Mouse (Mus musculus): ENCODE measurements around the gene Mfsd2a. TPM values are rescaled to one million over a fixed set of nuclear protein-coding genes. Genes with fewer than 3 reads are reported as not detected.
A peak's percentile ranks its signal among the peaks of the same experiment; 100 is the strongest.

Gene Mfsd2a
- total and polyA plus RNA-seq, 3 experiments: 0.11 TPM; not detected in 2

- H3K36me3 ChIP-seq (replicated peaks): no peaks in the 10 kb centered on the region
- peaks cover 7% of the 10 kb centered on the region; the same call in 1 of the 2 replicates for H3K27me3 ChIP-seq (ENCODE audit: insufficient read depth, low read length)
- H3K4me3 ChIP-seq (ENCODE audit: low read depth, low read length): no peak overlapping the region
- H3K9me3 ChIP-seq (replicated peaks): no peaks in the 10 kb centered on the region
- H3K4me1 ChIP-seq (ENCODE audit: insufficient read depth, low read depth, low read length): peaks cover 38% of the 10 kb centered on the region
- ATAC-seq (ENCODE audit: extremely low read depth, insufficient number of reproducible peaks, low FRiP score, poor library complexity, severe bottlenecking) (0 out of 2 replicates have a peak, but pooled peaks have one; percentile 23), DNase-seq (ENCODE audit: low spot score) (no peak)
- TF ChIP-seq CTCF (IDR thresholded peaks at IDR 0.05; ENCODE audit: low read depth, low read length): no peak
- no peak for TF ChIP-seq POLR2AphosphoS5 (IDR thresholded peaks at IDR 0.05; ENCODE audit: insufficient replicate concordance, low read depth, low read length)
- no peak for TF ChIP-seq GATA1 (IDR thresholded peaks at IDR 0.05; ENCODE audit: borderline replicate concordance, low read length)
- no peak for TF ChIP-seq TAL1 (conservative IDR thresholded peaks at IDR 0.05; ENCODE audit: low read depth, low read length)
- no peak for TF ChIP-seq GATA2 (IDR thresholded peaks at IDR 0.05; ENCODE audit: borderline replicate concordance, low read depth, low read length)
Observed at GRCm38 (mm10) chr4:122933857-122934256, 27.1 kb downstream of the Mfsd2a start.

GRCm38 (mm10) chr4:122933051-122933591 lies 27.9 kb downstream of the Mfsd2a start:
- TF ChIP-seq GATA1 (IDR thresholded peaks at IDR 0.05; ENCODE audit: borderline replicate concordance, low read length): no peak
- TF ChIP-seq TAL1 (conservative IDR thresholded peaks at IDR 0.05; ENCODE audit: low read depth, low read length): no peak
- no peak for TF ChIP-seq GATA2 (IDR thresholded peaks at IDR 0.05; ENCODE audit: borderline replicate concordance, low read depth, low read length)
- TF ChIP-seq POLR2AphosphoS5 (IDR thresholded peaks at IDR 0.05; ENCODE audit: insufficient replicate concordance, low read depth, low read length): no peak
- no peak for TF ChIP-seq CTCF (IDR thresholded peaks at IDR 0.05; ENCODE audit: low read depth, low read length)
- Histone ChIP-seq H3K4me3 (ENCODE audit: low read depth, low read length) (no peak overlapping the region; the same call in 1 of the 2 replicates), H3K4me1 (ENCODE audit: insufficient read depth, low read depth, low read length) (peaks cover 38% of the 10 kb centered on the region), H3K27me3 (ENCODE audit: insufficient read depth, low read length) (peaks cover 3% of the 10 kb centered on the region; the same call in 1 of the 2 replicates), H3K9me3 (replicated peaks) (no peaks in the 10 kb centered on the region), H3K36me3 (replicated peaks) (no peaks in the 10 kb centered on the region)
- DNase-seq (ENCODE audit: low spot score) (no peak), ATAC-seq (ENCODE audit: extremely low read depth, insufficient number of reproducible peaks, low FRiP score, poor library complexity, severe bottlenecking) (no peak)

GRCm38 (mm10) chr4:122932239-122932978 lies 28.6 kb downstream of the Mfsd2a start:
- TF ChIP-seq GATA1 (IDR thresholded peaks at IDR 0.05; ENCODE audit: borderline replicate concordance, low read length) (no peak), POLR2AphosphoS5 (IDR thresholded peaks at IDR 0.05; ENCODE audit: insufficient replicate concordance, low read depth, low read length) (no peak), CTCF (IDR thresholded peaks at IDR 0.05; ENCODE audit: low read depth, low read length) (no peak), GATA2 (IDR thresholded peaks at IDR 0.05; ENCODE audit: borderline replicate concordance, low read depth, low read length) (no peak), TAL1 (conservative IDR thresholded peaks at IDR 0.05; ENCODE audit: low read depth, low read length) (no peak)
- ATAC-seq (ENCODE audit: extremely low read depth, insufficient number of reproducible peaks, low FRiP score, poor library complexity, severe bottlenecking): peak; percentile 45
- H3K36me3 ChIP-seq (replicated peaks): no peaks in the 10 kb centered on the region
- H3K4me1 ChIP-seq (ENCODE audit: insufficient read depth, low read depth, low read length): peaks cover 38% of the 10 kb centered on the region
- no peaks in the 10 kb centered on the region for H3K9me3 ChIP-seq (replicated peaks)
- peaks cover 3% of the 10 kb centered on the region; the same call in 1 of the 2 replicates for H3K27me3 ChIP-seq (ENCODE audit: insufficient read depth, low read length)
- H3K4me3 ChIP-seq (ENCODE audit: low read depth, low read length): no peak overlapping the region
- DNase-seq (ENCODE audit: low spot score): no peak

GRCm38 (mm10) chr4:122930939-122931590 lies 29.9 kb downstream of the Mfsd2a start:
- ATAC-seq (ENCODE audit: extremely low read depth, insufficient number of reproducible peaks, low FRiP score, poor library complexity, severe bottlenecking) (no peak), DNase-seq (ENCODE audit: low spot score) (no peak)
- peaks cover 34% of the 10 kb centered on the region for H3K4me1 ChIP-seq (ENCODE audit: insufficient read depth, low read depth, low read length)
- TF ChIP-seq CTCF (IDR thresholded peaks at IDR 0.05; ENCODE audit: low read depth, low read length) (no peak), GATA1 (IDR thresholded peaks at IDR 0.05; ENCODE audit: borderline replicate concordance, low read length) (no peak), POLR2AphosphoS5 (IDR thresholded peaks at IDR 0.05; ENCODE audit: insufficient replicate concordance, low read depth, low read length) (no peak), TAL1 (conservative IDR thresholded peaks at IDR 0.05; ENCODE audit: low read depth, low read length) (no peak), GATA2 (IDR thresholded peaks at IDR 0.05; ENCODE audit: borderline replicate concordance, low read depth, low read length) (no peak)
- H3K36me3 ChIP-seq (replicated peaks): no peaks in the 10 kb centered on the region
- no peaks in the 10 kb centered on the region for H3K27me3 ChIP-seq (ENCODE audit: insufficient read depth, low read length)
- H3K4me3 ChIP-seq (ENCODE audit: low read depth, low read length): no peak overlapping the region
- no peaks in the 10 kb centered on the region for H3K9me3 ChIP-seq (replicated peaks)

- H3K4me1 ChIP-seq (ENCODE audit: insufficient read depth, low read depth, low read length): no peaks in the 10 kb centered on the region; the same call in 1 of the 2 replicates
- no peaks in the 10 kb centered on the region for H3K9me3 ChIP-seq (replicated peaks)
- H3K27me3 ChIP-seq (ENCODE audit: insufficient read depth, low read length): no peaks in the 10 kb centered on the region; the same call in 1 of the 2 replicates
- DNase-seq (ENCODE audit: low spot score): no peak
- H3K4me3 ChIP-seq (ENCODE audit: low read depth, low read length): no peak overlapping the region
- H3K36me3 ChIP-seq (replicated peaks): no peaks in the 10 kb centered on the region
- ATAC-seq (ENCODE audit: extremely low read depth, insufficient number of reproducible peaks, low FRiP score, poor library complexity, severe bottlenecking): no peak; the same call in 1 of the 2 replicates
- no peak for TF ChIP-seq GATA2 (IDR thresholded peaks at IDR 0.05; ENCODE audit: borderline replicate concordance, low read depth, low read length)
Observed at GRCm38 (mm10) chr4:122923392-122924344, 37.3 kb downstream of the Mfsd2a start.
